Mouse (Mus musculus) erythroblast, embryonic 14.5 days (primary cell): ENCODE results near the gene Grik4. TPM values are rescaled to one million over a fixed set of nuclear protein-coding genes. Genes with fewer than 3 reads are reported as not detected.

Experiments used
- H3K27me3 ChIP-seq: 2 replicates; pipeline ENCODE4 v1.6.1; 2012; ENCODE audit warnings: inconsistent platforms; ENCODE audit not compliant: control insufficient read depth
- H3K36me3 ChIP-seq: 2 replicates; pipeline ENCODE4 v1.6.1; 2012; ENCODE audit warnings: mild to moderate bottlenecking, inconsistent platforms; ENCODE audit not compliant: control insufficient read depth
- H3K4me1 ChIP-seq: 2 replicates; pipeline ENCODE4 v1.6.1; 2012; ENCODE audit warnings: inconsistent platforms; ENCODE audit not compliant: control insufficient read depth
- H3K4me3 ChIP-seq: replicated peaks from 2 replicates; pipeline ENCODE3; 2012; ENCODE audit warnings: moderate library complexity, mild to moderate bottlenecking, inconsistent platforms
- H3K9me3 ChIP-seq: 2 replicates; pipeline ENCODE4 v1.6.1; 2012; ENCODE audit warnings: low read length, inconsistent platforms, mixed read lengths; ENCODE audit not compliant: control insufficient read depth
- GATA1 ChIP-seq: IDR thresholded peaks from 2 replicates; pipeline ENCODE4 v1.6.1; 2012; ENCODE audit warnings: low read length, inconsistent platforms, mixed read lengths
- TAL1 ChIP-seq: IDR thresholded peaks from 3 replicates; pipeline ENCODE4 v1.6.1; 2012; ENCODE audit warnings: low read length, inconsistent platforms, mixed read lengths
- polyA plus RNA-seq: library from polyadenylated mRNA; stranded (reverse); fragments of >175 nt; gene quantifications from 2 replicates; pipeline ENCODE4 v1.2.3, GENCODE M21; 2012

Grik4 gene
- polyA plus RNA-seq, 1 experiment = not detected

DNA sequence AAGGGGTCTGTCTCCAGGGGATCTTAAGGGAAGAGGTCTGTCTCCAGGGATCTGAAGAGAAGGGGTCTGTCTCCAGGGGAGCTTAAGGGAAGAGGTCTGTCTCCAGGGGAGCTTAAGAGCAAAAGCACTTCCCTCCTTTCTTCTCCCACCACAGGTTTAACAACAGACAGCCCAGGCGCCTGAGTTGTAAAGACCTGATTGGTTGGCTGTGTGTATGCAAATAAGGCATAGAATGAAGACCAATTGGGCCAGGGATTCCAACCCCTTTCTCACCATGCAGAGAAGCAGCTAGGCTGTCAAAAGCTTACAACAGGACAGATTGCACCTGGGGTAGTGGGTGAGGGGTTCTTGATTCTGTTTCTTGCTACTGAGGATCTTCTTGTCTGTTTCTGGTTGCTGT lies 4.1 kb upstream of the Grik4 start:
- no peak for TF ChIP-seq TAL1
- TF ChIP-seq GATA1 = no peak
- Histone ChIP-seq H3K4me3 (no peak overlapping the region), H3K27me3 (peaks cover 39% of the 10 kb centered on the region), H3K4me1 (peaks cover 4% of the 10 kb centered on the region; the same call in 1 of the 2 replicates), H3K36me3 (no peaks in the 10 kb centered on the region), H3K9me3 (no peaks in the 10 kb centered on the region; the same call in 1 of the 2 replicates)

DNA sequence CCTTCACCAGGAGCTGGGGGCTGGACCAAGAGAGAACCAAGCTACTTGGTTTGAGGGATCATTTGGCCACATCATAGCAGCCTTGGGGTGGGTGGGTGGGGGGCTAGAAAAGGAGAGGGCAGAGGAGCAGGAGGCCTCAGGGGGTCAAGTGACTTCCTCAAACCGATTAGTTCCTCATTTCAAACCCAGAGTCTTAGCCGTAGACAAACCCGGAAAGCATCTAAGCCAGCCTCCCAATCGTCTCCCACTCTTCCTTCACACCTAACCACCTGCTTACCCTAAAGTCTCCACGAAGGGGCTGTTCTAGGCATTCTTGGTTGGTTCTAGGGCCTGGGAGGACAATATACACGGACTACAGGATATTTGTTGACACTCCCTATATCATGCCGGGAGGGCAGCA lies 881 bp upstream of the Grik4 start:
- TF ChIP-seq GATA1 (no peak), TAL1 (no peak)
- H3K4me3 ChIP-seq = no peak overlapping the region
- peaks cover 66% of the 10 kb centered on the region for H3K27me3 ChIP-seq
- H3K4me1 ChIP-seq = peaks cover 4% of the 10 kb centered on the region; the same call in 1 of the 2 replicates
- H3K36me3 ChIP-seq = no peaks in the 10 kb centered on the region
- no peaks in the 10 kb centered on the region; the same call in 1 of the 2 replicates for H3K9me3 ChIP-seq

DNA sequence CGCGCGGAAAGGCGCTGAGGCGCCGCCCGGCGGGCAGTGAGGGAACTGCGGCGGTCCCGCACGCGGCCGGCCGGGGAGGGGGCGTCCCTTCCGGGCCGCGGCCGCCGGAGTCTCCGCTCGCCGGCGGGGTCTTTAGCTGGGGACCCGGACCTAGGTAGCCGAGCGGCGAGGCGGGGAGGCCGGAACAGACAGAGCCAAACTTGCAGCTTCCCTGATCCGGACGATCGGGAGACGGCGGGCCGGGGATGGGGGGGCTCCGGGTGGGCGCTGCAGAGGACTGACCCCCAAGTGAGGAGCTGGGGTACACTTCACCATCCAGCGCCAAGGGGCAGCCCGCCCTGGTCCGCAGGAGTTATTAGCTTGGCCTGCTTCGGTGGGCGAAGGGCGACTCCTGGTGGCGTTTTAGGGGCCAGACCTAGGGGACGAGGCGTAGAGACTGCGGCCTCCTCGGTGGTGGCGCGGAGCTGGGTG lies 278 bp upstream of the Grik4 start:
- Histone ChIP-seq H3K27me3 (peaks cover 70% of the 10 kb centered on the region), H3K4me3 (peak overlapping the region; percentile 40), H3K4me1 (peaks cover 4% of the 10 kb centered on the region; the same call in 1 of the 2 replicates), H3K9me3 (no peaks in the 10 kb centered on the region; the same call in 1 of the 2 replicates), H3K36me3 (no peaks in the 10 kb centered on the region)
- TF ChIP-seq GATA1 (no peak), TAL1 (no peak)

DNA sequence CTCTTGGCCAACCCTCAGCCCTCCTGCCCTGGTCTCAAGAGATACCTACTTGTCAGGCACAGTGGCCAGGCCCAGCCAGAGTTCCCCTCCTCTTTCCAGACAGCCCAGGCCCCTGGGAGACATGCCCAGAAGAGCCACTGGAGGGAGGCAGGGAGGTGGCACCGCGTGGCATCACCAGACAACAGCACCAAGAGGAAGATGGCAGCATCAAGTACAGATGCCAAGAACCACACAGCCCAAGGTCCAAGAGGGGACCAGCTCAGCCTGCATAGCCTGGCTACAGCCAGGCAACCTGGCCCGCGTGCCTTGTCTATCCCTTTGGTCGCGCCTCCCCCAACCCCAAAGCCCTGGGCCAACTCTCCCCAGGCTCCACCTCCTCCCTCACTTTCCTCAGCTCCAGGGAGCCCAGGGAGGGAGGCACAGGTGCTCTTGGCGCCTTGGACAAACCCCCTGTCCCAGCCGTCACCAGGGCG lies 1.2 kb downstream of the Grik4 start:
- TF ChIP-seq TAL1 = no peak
- no peak for TF ChIP-seq GATA1
- Histone ChIP-seq H3K27me3 (peaks cover 70% of the 10 kb centered on the region), H3K4me1 (peaks cover 4% of the 10 kb centered on the region; the same call in 1 of the 2 replicates), H3K4me3 (no peak overlapping the region), H3K36me3 (no peaks in the 10 kb centered on the region), H3K9me3 (no peaks in the 10 kb centered on the region; the same call in 1 of the 2 replicates)

DNA sequence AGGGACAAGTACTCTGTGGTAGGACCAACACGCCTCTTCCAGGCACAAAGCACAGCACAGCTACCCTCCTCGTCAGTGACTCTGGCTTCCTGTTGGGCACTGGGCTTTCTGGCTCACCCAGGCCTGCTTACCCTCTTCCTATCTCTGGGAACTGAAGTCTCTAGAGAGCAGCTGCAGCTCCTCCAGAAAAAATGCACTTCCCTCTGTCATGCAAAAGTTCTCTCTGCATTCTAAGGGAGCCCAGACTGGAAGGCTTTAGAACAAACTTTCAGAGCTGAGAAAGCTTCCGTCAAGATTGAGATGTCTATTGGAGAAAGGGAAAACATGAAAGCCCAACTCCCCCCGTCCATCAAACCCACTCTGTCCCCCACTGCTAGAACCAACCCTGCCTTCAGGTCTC lies 2.1 kb downstream of the Grik4 start:
- Histone ChIP-seq H3K9me3 (no peaks in the 10 kb centered on the region; the same call in 1 of the 2 replicates), H3K4me3 (no peak overlapping the region), H3K27me3 (peaks cover 69% of the 10 kb centered on the region), H3K36me3 (no peaks in the 10 kb centered on the region), H3K4me1 (peaks cover 4% of the 10 kb centered on the region; the same call in 1 of the 2 replicates)
- TF ChIP-seq GATA1 (no peak), TAL1 (no peak)

DNA sequence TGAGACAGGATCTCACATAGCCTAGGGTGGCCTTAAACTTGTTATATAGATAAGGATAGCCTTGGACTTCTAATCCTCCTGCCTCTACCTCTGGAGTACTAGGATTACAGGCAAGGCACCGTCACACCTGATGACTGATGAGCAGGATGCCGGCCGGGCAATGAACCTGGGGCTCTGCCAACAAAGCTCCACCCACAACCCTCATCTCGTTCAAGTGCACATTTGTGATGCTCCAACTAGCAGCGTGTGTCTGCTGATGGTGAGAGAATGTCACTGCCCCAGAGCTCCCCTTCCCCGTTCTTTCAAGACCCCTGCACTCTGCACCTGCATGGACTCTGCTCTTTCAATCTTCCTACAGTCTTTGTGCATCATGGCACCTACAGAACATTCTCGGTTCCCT lies 12.1 kb downstream of the Grik4 start:
- no peaks in the 10 kb centered on the region for H3K27me3 ChIP-seq
- no peak overlapping the region for H3K4me3 ChIP-seq
- TF ChIP-seq GATA1 (no peak), TAL1 (no peak)
- no peaks in the 10 kb centered on the region for H3K9me3 ChIP-seq
- H3K4me1 ChIP-seq = no peaks in the 10 kb centered on the region
- H3K36me3 ChIP-seq = no peaks in the 10 kb centered on the region

DNA sequence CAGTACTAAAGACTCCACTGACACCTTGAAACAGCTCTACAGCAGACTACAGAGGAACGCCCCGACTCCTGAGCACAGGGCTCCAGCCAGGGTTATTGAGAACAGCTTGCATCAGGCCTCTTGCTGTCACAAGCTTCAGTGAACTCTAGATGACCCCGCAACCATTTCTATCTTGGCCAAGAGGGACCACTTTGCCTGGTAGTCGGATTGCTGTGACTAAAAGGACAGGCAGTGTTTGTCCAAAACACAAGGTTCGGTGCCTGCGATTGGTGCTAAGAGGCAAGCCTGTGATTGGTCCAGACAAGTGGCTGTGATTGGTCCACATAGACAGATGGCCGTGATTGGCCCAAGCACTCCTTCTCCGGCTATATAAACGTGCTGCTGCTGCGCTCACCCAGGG lies 16.8 kb downstream of the Grik4 start:
- no peaks in the 10 kb centered on the region for H3K9me3 ChIP-seq
- no peaks in the 10 kb centered on the region for H3K27me3 ChIP-seq
- no peak overlapping the region for H3K4me3 ChIP-seq
- H3K4me1 ChIP-seq = no peaks in the 10 kb centered on the region
- no peaks in the 10 kb centered on the region for H3K36me3 ChIP-seq
- TF ChIP-seq TAL1 (no peak), GATA1 (no peak)

DNA sequence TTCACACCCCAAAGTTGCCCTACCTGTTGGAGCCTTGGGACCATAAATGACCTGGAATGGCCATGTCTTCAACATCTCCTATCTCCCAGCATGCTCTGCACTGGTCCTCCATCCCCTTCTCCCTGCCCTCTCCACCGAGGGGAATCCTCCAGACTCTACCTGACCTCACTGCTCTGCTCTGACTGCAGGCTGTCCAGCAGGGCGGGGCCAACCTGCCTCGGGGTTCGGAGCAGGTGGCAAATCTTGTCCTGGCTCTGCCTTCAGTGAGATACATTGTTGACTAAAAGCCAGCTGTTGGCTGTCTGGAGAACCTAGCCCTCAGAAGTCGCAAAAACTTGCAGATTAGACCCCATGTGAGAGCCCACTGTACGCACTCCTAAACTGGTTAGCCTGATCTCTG lies 17.7 kb downstream of the Grik4 start:
- Histone ChIP-seq H3K4me1 (no peaks in the 10 kb centered on the region), H3K27me3 (no peaks in the 10 kb centered on the region), H3K36me3 (no peaks in the 10 kb centered on the region), H3K9me3 (no peaks in the 10 kb centered on the region), H3K4me3 (no peak overlapping the region)
- TF ChIP-seq GATA1 = no peak

DNA sequence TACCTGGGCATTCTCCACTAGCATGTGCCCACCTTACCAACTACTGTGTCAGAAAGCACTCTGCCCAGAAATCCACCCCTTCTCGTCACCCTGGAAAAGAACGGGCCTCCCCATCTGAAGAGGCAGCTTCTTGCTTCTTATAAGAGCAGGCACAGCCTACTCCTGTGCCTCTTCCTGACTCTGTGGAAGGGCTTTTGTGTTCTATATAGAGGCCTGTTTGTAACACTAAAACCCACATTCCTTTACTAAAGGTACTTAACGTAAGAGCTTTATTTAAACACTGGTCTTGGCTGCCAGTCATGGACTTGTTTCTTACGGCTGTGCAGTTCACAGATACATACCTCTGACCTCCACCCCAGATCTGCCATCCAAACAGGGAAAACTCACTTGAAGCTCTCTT lies 22.5 kb downstream of the Grik4 start:
- Histone ChIP-seq H3K4me1 (no peaks in the 10 kb centered on the region), H3K9me3 (no peaks in the 10 kb centered on the region), H3K36me3 (no peaks in the 10 kb centered on the region), H3K27me3 (no peaks in the 10 kb centered on the region), H3K4me3 (no peak overlapping the region)
- TF ChIP-seq TAL1 = no peak
- TF ChIP-seq GATA1 = no peak

DNA sequence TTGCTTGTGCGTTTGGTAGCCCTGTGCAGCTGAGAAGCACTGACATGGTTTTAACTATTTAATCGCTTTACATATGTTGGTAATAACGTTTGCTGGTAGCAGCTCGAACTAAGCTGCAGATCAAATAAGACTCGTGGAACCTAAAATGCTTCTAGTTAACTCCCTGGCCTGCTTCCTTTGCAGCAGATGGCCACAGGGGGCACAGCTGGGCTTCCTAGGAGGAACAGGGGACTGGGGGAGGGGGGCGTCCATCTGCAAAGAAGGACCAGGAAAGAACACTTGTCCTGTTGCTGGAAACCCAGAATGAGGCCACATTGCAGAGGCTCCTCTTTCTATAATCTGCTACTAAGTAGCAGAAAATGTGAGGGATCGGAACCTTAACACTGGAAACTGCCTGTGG lies 24.1 kb downstream of the Grik4 start:
- Histone ChIP-seq H3K36me3 (no peaks in the 10 kb centered on the region), H3K9me3 (no peaks in the 10 kb centered on the region), H3K4me3 (no peak overlapping the region), H3K4me1 (no peaks in the 10 kb centered on the region), H3K27me3 (no peaks in the 10 kb centered on the region)
- TF ChIP-seq GATA1 (no peak), TAL1 (no peak)
